In genomic region chr10:39733421-39733930, GRCm38 (mm10) we compare ENCODE assay signal across 7 mouse cellular contexts. TPM values are rescaled to one million over a fixed set of nuclear protein-coding genes. Genes with fewer than 3 reads are reported as not detected.
A peak's percentile ranks its signal among the peaks of the same experiment; 100 is the strongest.
DNase-seq lines count a peak whose midpoint lies in the region; ATAC-seq and TF ChIP-seq lines count a peak whose summit lies in the region.

No protein-coding gene starts in this region.

- H3K9me3 ChIP-seq in lung, embryonic 14.5 days (ENCODE audit: low read depth, low read length), result peaks cover 5% of the 10 kb centered on the region; the same call in 1 of the 2 replicates
- no peaks in the 10 kb centered on the region for H3K9me3 ChIP-seq in embryonic facial prominence, embryonic 12.5 days
- no peaks in the 10 kb centered on the region for H3K9me3 ChIP-seq in intestine, postnatal 0 days (ENCODE audit: control insufficient read depth)

- TF ChIP-seq CTCF in lung, embryonic 14.5 days (IDR thresholded peaks at IDR 0.05; ENCODE audit: low read depth), result no peak
- no peak for TF ChIP-seq CTCF in intestine, postnatal 0 days (IDR thresholded peaks at IDR 0.05; ENCODE audit: low read depth)

- peak overlapping the region; percentile 87 for H3K4me3 ChIP-seq in lung, embryonic 14.5 days (ENCODE audit: low read depth, low read length)
- peak overlapping the region; percentile 79 for H3K4me3 ChIP-seq in embryonic facial prominence, embryonic 12.5 days
- peak overlapping the region; percentile 96 for H3K4me3 ChIP-seq in intestine, postnatal 0 days (ENCODE audit: low read depth, low read length)

- peak overlapping the region; percentile 100 for H3K27ac ChIP-seq in lung, embryonic 14.5 days (ENCODE audit: low read depth)
- 0 out of 2 replicates have a peak overlapping the region, but pooled peaks have one; percentile 100 for H3K27ac ChIP-seq in embryonic facial prominence, embryonic 12.5 days
- H3K27ac ChIP-seq in intestine, postnatal 0 days (ENCODE audit: low read depth, low read length), result no peak overlapping the region

- H3K9ac ChIP-seq in lung, embryonic 14.5 days, result peak overlapping the region; percentile 95
- peak overlapping the region; percentile 91 for H3K9ac ChIP-seq in embryonic facial prominence, embryonic 12.5 days
- peak overlapping the region; percentile 92 for H3K9ac ChIP-seq in intestine, postnatal 0 days (ENCODE audit: low read depth, low read length)

- H3K4me1 ChIP-seq in lung, embryonic 14.5 days (ENCODE audit: insufficient read depth), result no peaks in the 10 kb centered on the region
- peaks cover 10% of the 10 kb centered on the region for H3K4me1 ChIP-seq in embryonic facial prominence, embryonic 12.5 days
- no peaks in the 10 kb centered on the region for H3K4me1 ChIP-seq in intestine, postnatal 0 days (replicated peaks; ENCODE audit: control insufficient read depth, insufficient read depth, low read length)

- peak; percentile 19 for DNase-seq in lung, embryonic 14.5 days
- DNase-seq in lung, postnatal 36 days, result no peak
- DNase-seq in retina, postnatal 1 day, result peak; percentile 18
- DNase-seq in urinary bladder, postnatal 36 days (ENCODE audit: low spot score in 2 of 2), result no peak
- no peak for DNase-seq in adrenal gland, postnatal 25 days

- ATAC-seq in lung, embryonic 14.5 days (ENCODE audit: insufficient read depth), result no peak
- ATAC-seq in embryonic facial prominence, embryonic 12.5 days (ENCODE audit: insufficient number of reproducible peaks, insufficient read depth, low FRiP score, low TSS enrichment), result no peak
- ATAC-seq in intestine, postnatal 0 days, result no peak

- WGBS in lung, embryonic 14.5 days, result 13% methylated on average over 10 of the region's 10 CpGs
- 21% methylated on average over 10 of the region's 10 CpGs for WGBS in embryonic facial prominence, embryonic 12.5 days
- 18% methylated on average over 10 of the region's 10 CpGs for WGBS in intestine, postnatal 0 days

- H3K36me3 ChIP-seq in lung, embryonic 14.5 days (ENCODE audit: insufficient read depth), result no peaks in the 10 kb centered on the region
- H3K36me3 ChIP-seq in embryonic facial prominence, embryonic 12.5 days, result no peaks in the 10 kb centered on the region
- H3K36me3 ChIP-seq in intestine, postnatal 0 days (ENCODE audit: control insufficient read depth, insufficient read depth), result no peaks in the 10 kb centered on the region

- H3K27me3 ChIP-seq in lung, embryonic 14.5 days (ENCODE audit: insufficient read depth, low read length), result no peaks in the 10 kb centered on the region
- no peaks in the 10 kb centered on the region for H3K27me3 ChIP-seq in embryonic facial prominence, embryonic 12.5 days
- H3K27me3 ChIP-seq in intestine, postnatal 0 days (replicated peaks; ENCODE audit: control insufficient read depth, insufficient read depth, low read length), result no peaks in the 10 kb centered on the region

- H3K4me2 ChIP-seq in lung, embryonic 14.5 days, result peak overlapping the region; percentile 67
- H3K4me2 ChIP-seq in embryonic facial prominence, embryonic 12.5 days (replicated peaks), result peak overlapping the region; percentile 60
- H3K4me2 ChIP-seq in intestine, postnatal 0 days (replicated peaks; ENCODE audit: low read depth), result peak overlapping the region; percentile 67

RNA-seq across cellular contexts. Expression of gene Rev3l, which starts 1.6 kb away (rescaled TPM):
- polyA plus RNA-seq in lung, embryonic 14.5 days (2014; fragmentation: Nextera tagmentation; extraction: Ambion mirVana), result 30.3 TPM in 2 replicates
- 21.5 and 21.7 TPM in 2 replicates for polyA plus RNA-seq in embryonic facial prominence, embryonic 12.5 days (2016; fragmentation: Nextera tagmentation; extraction: Ambion mirVana)
- 7.0 TPM in 2 replicates for polyA plus RNA-seq in intestine, postnatal 0 days (2015; fragmentation: Nextera tagmentation; extraction: Ambion mirVana)
- total RNA-seq in adrenal gland, postnatal 25 days (2021), result 27.6 and 31.1 TPM in 2 replicates

Comparison
In these comparisons a context has a peak if more than half of its experiments do, and no peak if none do; other contexts are left out.
1. DNase-seq: peak in lung, embryonic 14.5 days (single experiment) and retina, postnatal 1 day (single experiment); none in lung, postnatal 36 days (single experiment), urinary bladder, postnatal 36 days (0 of 2) and adrenal gland, postnatal 25 days (single experiment).
2. Peak in every context shown above with its lines, with median percentiles within 50 percentile points of each other: H3K4me2 ChIP-seq, H3K4me3 ChIP-seq and H3K9ac ChIP-seq.